Mouse (Mus musculus): ENCODE data around the gene Trp53bp2. TPM values are rescaled to one million over a fixed set of nuclear protein-coding genes. Genes with fewer than 3 reads are reported as not detected.

Gene Trp53bp2
- polyA plus RNA-seq, 1 experiment from 2014 or later: 16.3 TPM

GRCm38 (mm10) chr1:182511778-182512177 lies 102.8 kb downstream of the Trp53bp2 start:
- no peak for ATAC-seq
- no peaks in the 10 kb centered on the region for H3K9me3 ChIP-seq (ENCODE audit: control insufficient read depth, low read length)
- H3K27me3 ChIP-seq (replicated peaks; ENCODE audit: control insufficient read depth, insufficient read depth, low read length): no peaks in the 10 kb centered on the region
- peaks cover 16% of the 10 kb centered on the region for H3K4me1 ChIP-seq (ENCODE audit: control insufficient read depth, insufficient read depth, low read length)
- no peak overlapping the region for H3K4me2 ChIP-seq (ENCODE audit: low read depth, low read length)
- no peak overlapping the region for H3K27ac ChIP-seq (ENCODE audit: low read length)
- no peak overlapping the region for H3K9ac ChIP-seq (ENCODE audit: low read depth, low read length)
- WGBS: 70% methylated on average over 8 of the region's 8 CpGs
- no peaks in the 10 kb centered on the region; the same call in 1 of the 2 replicates for H3K36me3 ChIP-seq (ENCODE audit: control insufficient read depth, insufficient read depth, low read length)
- no peak overlapping the region for H3K4me3 ChIP-seq (ENCODE audit: low read length)

Other genes starting within 250 kb of the Trp53bp2 start
- gene Vmn1r1, start 244.7 kb upstream of the Trp53bp2 start, polyA plus RNA-seq (2015; fragmentation: Nextera tagmentation; extraction: Ambion mirVana): not detected in 2 replicates
- 126 and 129 TPM in 2 replicates for gene Degs1, start 126.4 kb upstream of the Trp53bp2 start, polyA plus RNA-seq (2015; fragmentation: Nextera tagmentation; extraction: Ambion mirVana)
- 11.5 and 12.1 TPM in 2 replicates for gene Fbxo28, start 67.5 kb upstream of the Trp53bp2 start, polyA plus RNA-seq (2015; fragmentation: Nextera tagmentation; extraction: Ambion mirVana)
- gene Capn2, start 108.4 kb downstream of the Trp53bp2 start, polyA plus RNA-seq (2015; fragmentation: Nextera tagmentation; extraction: Ambion mirVana): 74.8 and 77.0 TPM in 2 replicates
- 3.6 and 4.2 TPM in 2 replicates for gene Capn8, start 155.8 kb downstream of the Trp53bp2 start, polyA plus RNA-seq (2015; fragmentation: Nextera tagmentation; extraction: Ambion mirVana)

Data from intestine, embryonic 16.5 days (tissue).